In genomic region chr1:61962571-61962970, GRCm38 (mm10) we compare ENCODE assay signal across 32 mouse cellular contexts.
"Had no signal": no experiment of that assay in that cellular context is flagged by ENCODE, and none has a peak within 500 bp of the region (broad histone marks: within the 10 kb centered on the region; RNA-seq: fewer than 3 reads in every experiment).

No protein-coding gene starts in this region.

- H3K9ac ChIP-seq: heart, embryonic 12.5 days; heart, embryonic 13.5 days; heart, embryonic 15.5 days; hindbrain, embryonic 12.5 days; hindbrain, embryonic 13.5 days; hindbrain, embryonic 14.5 days; hindbrain, embryonic 15.5 days; intestine, embryonic 15.5 days had no signal

- H3K27ac ChIP-seq: heart, embryonic 10.5 days; heart, embryonic 13.5 days; heart, embryonic 15.5 days; hindbrain, embryonic 10.5 days; hindbrain, embryonic 12.5 days; hindbrain, embryonic 13.5 days; hindbrain, embryonic 14.5 days; hindbrain, embryonic 15.5 days; hindbrain, postnatal 0 days; intestine, embryonic 15.5 days; kidney, postnatal 0 days; layer of hippocampus, adult 2 months; left cerebral cortex, adult 2 months had no signal

- DNase-seq: heart, postnatal 10 days; heart, postnatal 14 days; heart, postnatal 36 days; heart, postnatal 4 days; kidney, adult 11 months; kidney, adult 18-20 months; kidney, postnatal 10 days; kidney, postnatal 14 days; kidney, postnatal 25 days; kidney, postnatal 36 days; kidney, postnatal 4 days; layer of hippocampus, adult 9-11 months; layer of hippocampus, postnatal 36 days had no signal

- H3K4me1 ChIP-seq: heart, embryonic 10.5 days; heart, embryonic 12.5 days; heart, embryonic 15.5 days; hindbrain, embryonic 12.5 days; hindbrain, embryonic 15.5 days; intestine, embryonic 15.5 days had no signal

- H3K36me3 ChIP-seq: heart, embryonic 10.5 days; heart, embryonic 12.5 days; heart, embryonic 13.5 days; heart, embryonic 15.5 days; hindbrain, embryonic 10.5 days; hindbrain, embryonic 12.5 days; hindbrain, embryonic 13.5 days; hindbrain, embryonic 15.5 days; intestine, embryonic 15.5 days had no signal

- H3K9me3 ChIP-seq: heart, embryonic 10.5 days; heart, embryonic 12.5 days; heart, embryonic 13.5 days; heart, embryonic 15.5 days; hindbrain, embryonic 10.5 days; hindbrain, embryonic 12.5 days; hindbrain, embryonic 13.5 days; hindbrain, embryonic 15.5 days; intestine, embryonic 15.5 days had no signal

- H3K27me3 ChIP-seq: heart, embryonic 12.5 days; heart, embryonic 13.5 days; heart, embryonic 15.5 days; hindbrain, embryonic 12.5 days; hindbrain, embryonic 13.5 days; hindbrain, embryonic 15.5 days; intestine, embryonic 15.5 days had no signal

- ATAC-seq: hindbrain, embryonic 16.5 days; hindbrain, postnatal 0 days; inflammation-experienced regulatory T-cells, adult 6 months; intestine, embryonic 15.5 days; intestine, embryonic 16.5 days; intestine, postnatal 0 days had no signal

- H3K4me2 ChIP-seq: heart, embryonic 11.5 days; heart, embryonic 12.5 days; heart, embryonic 13.5 days; heart, embryonic 15.5 days; hindbrain, embryonic 12.5 days; hindbrain, embryonic 13.5 days; hindbrain, embryonic 14.5 days; hindbrain, embryonic 15.5 days; intestine, embryonic 15.5 days had no signal

- H3K4me3 ChIP-seq: heart, embryonic 10.5 days; heart, embryonic 12.5 days; heart, embryonic 13.5 days; heart, embryonic 15.5 days; hindbrain, embryonic 10.5 days; hindbrain, embryonic 12.5 days; hindbrain, embryonic 13.5 days; hindbrain, embryonic 15.5 days; intestine, embryonic 15.5 days; layer of hippocampus, adult 2 months; left cerebral cortex, adult 2 months had no signal
